18 mouse cellular contexts compared by ENCODE assay signal in the genomic region with DNA sequence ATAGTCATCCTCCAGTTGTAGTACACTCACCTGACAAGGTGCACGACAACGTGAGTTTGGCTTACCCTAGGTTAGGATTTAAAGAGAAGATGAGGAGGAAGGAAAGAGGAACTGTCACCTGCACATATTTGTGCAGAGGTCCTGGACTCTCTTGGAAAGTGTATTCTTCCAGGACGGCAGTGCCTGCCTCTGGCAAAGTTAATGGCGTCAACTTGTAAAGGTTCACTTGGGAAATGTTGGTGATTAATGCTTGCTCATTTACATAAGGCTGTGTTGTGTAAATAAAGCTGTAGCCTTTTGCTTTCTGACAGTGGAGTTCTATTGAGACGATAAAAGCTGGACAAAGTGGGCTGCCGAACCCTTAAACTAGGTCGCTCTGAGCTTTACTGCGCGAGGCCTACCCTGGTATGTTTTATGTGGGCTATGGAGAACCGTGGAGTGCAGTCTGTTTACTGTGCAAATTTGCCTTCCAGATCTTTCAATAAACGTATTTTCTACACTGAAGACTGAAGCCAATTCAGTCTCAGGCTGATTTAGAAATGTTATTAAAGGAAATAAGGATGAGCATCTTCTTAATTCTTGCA.
"Had no signal": no experiment of that assay in that cellular context is flagged by ENCODE, and none has a peak within 500 bp of the region (broad histone marks: within the 10 kb centered on the region; RNA-seq: fewer than 3 reads in every experiment).

No protein-coding gene starts in this region.

- DNase-seq: kidney, adult 2 months; kidney, postnatal 25 days; layer of hippocampus, adult 9-11 months; liver, postnatal 0 days; lung, embryonic 14.5 days; right cerebral cortex, adult 18-20 months; right cerebral cortex, postnatal 14 days; thymus, adult 18-20 months; thymus, postnatal 36 days had no signal

- ATAC-seq: intestine, postnatal 0 days; liver, postnatal 0 days; lung, postnatal 0 days; midbrain, embryonic 15.5 days had no signal

- H3K27ac ChIP-seq: kidney, postnatal 0 days; layer of hippocampus, adult 2 months; liver, embryonic 14.5 days; macrophage; midbrain, embryonic 12.5 days; midbrain, embryonic 15.5 days had no signal

- H3K4me3 ChIP-seq: layer of hippocampus, adult 2 months; midbrain, embryonic 12.5 days; midbrain, embryonic 15.5 days had no signal

- H3K36me3 ChIP-seq: midbrain, embryonic 12.5 days; midbrain, embryonic 15.5 days had no signal

- H3K4me2 ChIP-seq: liver, embryonic 11.5 days; lung, embryonic 14.5 days; midbrain, embryonic 12.5 days; midbrain, embryonic 15.5 days had no signal

- H3K9me3 ChIP-seq: midbrain, embryonic 15.5 days had no signal

- H3K27me3 ChIP-seq: midbrain, embryonic 12.5 days; midbrain, embryonic 15.5 days had no signal

- H3K9ac ChIP-seq: liver, embryonic 14.5 days; liver, postnatal 0 days; lung, embryonic 14.5 days; midbrain, embryonic 12.5 days; midbrain, embryonic 15.5 days had no signal

- H3K4me1 ChIP-seq: midbrain, embryonic 15.5 days had no signal
